Mouse (Mus musculus) urinary bladder, postnatal 0 days (tissue): ENCODE results near the gene Lenep. TPM values are rescaled to one million over a fixed set of nuclear protein-coding genes. Genes with fewer than 3 reads are reported as not detected.

Source experiments
- polyA plus RNA-seq: library from polyadenylated mRNA; unstranded; fragments of >200 nt; fragmentation: Nextera tagmentation; extraction: Ambion mirVana; gene quantifications from 2 replicates; pipeline ENCODE4 v1.2.1, GENCODE M21; 2015

Gene Lenep
- not detected in 2 replicates for polyA plus RNA-seq

GRCm38 (mm10) chr3:89402693-89403092, at the start of gene Lenep:
TSS of gene Lenep (minus strand) at chr3:89402793.

DNA sequence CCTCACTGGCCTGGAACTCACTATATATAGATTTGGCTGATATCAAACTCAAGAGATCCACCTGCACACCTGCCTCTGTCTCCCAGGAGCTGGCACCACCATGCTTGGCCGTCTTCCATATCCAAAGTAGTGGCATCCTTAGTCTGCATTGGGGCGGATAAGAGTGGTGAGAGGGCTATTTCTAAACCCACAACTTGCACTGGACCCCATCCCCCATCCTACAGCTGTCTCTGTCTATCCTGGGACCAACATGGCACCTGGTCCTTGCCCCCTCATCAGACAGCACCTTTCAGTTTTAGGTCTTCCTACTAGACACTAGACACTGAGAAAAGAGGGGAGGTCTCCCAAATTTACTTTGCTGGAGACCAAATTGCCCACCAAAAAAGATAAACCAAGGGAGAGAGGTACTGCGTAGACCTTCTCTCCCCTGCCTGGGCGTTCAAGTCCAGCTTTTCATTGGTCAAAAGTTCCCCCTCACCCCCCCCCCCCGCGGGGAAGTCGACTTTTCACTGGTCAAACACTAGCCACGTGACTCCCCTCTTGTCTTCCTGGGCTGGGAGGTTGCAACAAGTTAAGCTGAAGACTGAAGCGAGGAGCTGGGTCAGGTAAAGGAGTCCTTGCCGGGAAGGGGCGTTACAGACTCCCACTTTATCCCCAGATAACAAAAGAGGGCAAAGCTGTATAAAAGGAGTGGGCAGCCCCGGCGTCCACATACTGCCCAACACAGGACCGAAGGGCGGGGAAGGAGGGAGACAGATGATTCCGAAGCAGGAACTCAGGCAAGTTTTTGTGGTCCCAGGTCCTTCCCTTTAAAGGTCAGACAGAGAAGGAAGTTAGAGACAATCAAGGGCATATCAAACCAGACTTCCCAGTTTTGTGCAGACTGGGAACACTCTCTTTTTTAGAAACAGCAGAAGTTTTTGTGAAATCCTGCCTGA, 33.9 kb upstream of the Lenep start, which contains the start of gene Pbxip1:
Gene Pbxip1, plus strand, starts transcription at position 531 of the 938 bp plus-strand sequence.

GRCm38 (mm10) chr3:89430171-89431159, 27.9 kb upstream of the Lenep start, which contains the start of gene Pygo2:
TSS of gene Pygo2 (plus strand) at chr3:89430214.

DNA sequence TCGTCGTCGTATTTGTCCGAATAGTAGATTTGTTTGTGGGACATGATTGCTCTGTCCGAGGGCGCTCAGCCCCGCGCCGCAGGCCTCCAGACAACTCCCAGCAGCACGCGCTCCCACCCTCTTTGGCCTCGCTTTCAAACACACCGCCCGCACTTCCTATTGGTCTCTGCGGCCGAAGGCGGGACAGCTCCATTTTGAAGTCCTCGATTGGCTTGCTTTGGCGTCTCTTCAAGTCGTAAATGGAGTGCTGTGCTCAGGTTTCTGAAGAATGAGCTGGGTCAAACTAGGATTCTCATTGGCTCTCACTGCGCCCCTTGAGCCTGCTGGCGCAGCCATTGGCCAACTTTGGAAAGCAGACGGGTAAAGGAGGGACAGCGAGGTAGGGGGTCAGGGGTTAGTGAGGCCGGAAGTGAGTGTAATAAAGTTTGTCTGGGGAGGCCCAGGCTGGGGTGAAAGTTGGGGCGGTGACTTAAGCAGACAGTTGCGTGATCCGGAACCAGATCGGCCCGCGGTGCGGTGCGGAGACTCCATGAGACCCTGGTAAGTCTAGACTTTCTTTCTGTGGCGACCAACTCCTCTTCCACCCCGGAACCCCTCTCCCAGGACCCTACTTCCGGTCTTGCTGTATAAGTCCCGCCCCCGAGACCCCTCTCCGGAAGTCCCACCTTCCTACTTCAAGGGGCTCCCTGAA, 15.7 kb upstream of the Lenep start, which contains the start of the genes Cks1b and Shc1:
Gene Cks1b, minus strand, starts transcription at position 214 of the 691 bp plus-strand sequence.
Gene Shc1, plus strand, starts transcription at position 274 of the 691 bp plus-strand sequence.

DNA sequence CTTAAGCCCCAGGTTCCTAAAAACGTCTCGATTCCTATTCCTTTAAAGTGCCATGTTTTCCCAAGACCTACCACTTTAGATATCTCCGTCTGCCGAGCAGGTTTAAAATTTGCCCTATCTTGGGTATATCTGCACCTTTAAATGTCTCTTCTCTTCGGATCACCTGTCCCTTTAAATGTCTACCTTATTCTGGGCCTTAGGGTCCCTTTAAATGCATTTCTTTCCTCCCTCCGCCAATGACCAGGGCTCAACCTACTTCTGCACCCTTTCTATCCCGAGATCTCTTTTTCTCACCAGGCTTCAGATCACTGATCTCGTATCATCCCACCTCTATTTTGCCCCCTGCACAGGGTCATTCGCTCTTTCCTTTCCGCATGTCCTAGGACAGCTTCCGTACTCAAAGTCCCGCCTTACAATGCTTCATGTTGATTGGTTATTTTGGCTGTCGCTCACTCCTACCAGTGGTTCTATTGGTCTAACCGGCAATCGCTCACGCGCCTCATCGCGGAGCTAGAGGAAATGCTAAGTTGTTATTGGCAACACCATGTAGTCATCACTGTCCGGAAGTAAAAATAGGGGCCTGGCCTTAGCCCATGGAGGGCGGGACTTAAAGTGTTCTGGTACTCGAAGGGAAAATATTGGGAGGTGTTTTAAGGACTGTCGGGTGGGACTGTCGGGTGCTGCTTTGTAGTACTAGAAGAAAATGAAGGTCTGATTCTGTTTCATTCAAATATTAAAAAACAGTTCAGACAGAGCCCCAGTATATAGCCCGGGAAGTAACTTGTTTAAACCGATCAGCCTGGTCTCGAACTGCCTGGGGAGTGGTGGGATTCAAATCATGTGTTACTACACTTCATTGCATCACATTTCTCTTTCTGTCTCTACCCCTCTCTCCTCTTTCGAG, 9.1 kb upstream of the Lenep start, which contains the start of gene Flad1:
Gene Flad1, minus strand, starts transcription at position 381 of the 904 bp plus-strand sequence.

GRCm38 (mm10) chr3:89394006-89394893, 8.3 kb downstream of the Lenep start, which contains the start of gene Zbtb7b:
TSS of gene Zbtb7b (minus strand) at chr3:89394776.

DNA sequence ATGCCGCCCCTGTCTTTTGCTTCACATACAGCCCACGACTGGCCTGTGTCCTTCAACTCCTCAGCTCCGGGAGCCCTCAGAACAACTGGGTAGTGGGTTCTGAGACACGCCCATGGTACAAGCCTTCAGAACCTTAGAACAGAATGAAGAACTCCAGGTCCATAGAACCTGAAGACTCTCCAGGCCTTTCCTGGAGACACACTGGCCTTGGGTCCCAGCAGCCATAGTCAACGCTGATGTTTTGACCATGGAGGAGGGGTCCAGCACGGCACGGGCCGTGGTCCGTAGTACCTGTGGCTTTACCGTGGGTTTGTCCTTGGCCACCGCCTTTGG, 37.5 kb downstream of the Lenep start, which contains the start of gene Dcst1:
Gene Dcst1, minus strand, starts transcription at position 101 of the 333 bp plus-strand sequence.

GRCm38 (mm10) chr3:89361675-89362074, 40.9 kb downstream of the Lenep start, which contains the start of gene Dcst2:
TSS of gene Dcst2 (plus strand) at chr3:89361975.

Other genes starting within 250 kb of the Lenep start
- gene Hcn3, start 242.6 kb downstream of the Lenep start, polyA plus RNA-seq: 0.35 and 0.59 TPM in 2 replicates
- 10.9 and 11.8 TPM in 2 replicates for gene Clk2, start 238.0 kb downstream of the Lenep start, polyA plus RNA-seq
- 63.2 and 67.5 TPM in 2 replicates for gene Scamp3, start 225.3 kb downstream of the Lenep start, polyA plus RNA-seq
- gene Fam189b, start 219.7 kb downstream of the Lenep start, polyA plus RNA-seq: 16.3 and 16.7 TPM in 2 replicates
- gene Gba, start 199.9 kb downstream of the Lenep start, polyA plus RNA-seq: 35.9 and 40.6 TPM in 2 replicates
- gene Thbs3, start 187.6 kb downstream of the Lenep start, polyA plus RNA-seq: 31.5 and 34.3 TPM in 2 replicates
- gene Mtx1, start 175.7 kb downstream of the Lenep start, polyA plus RNA-seq: 130 and 133 TPM in 2 replicates
- gene Muc1, start 173.7 kb downstream of the Lenep start, polyA plus RNA-seq: 0.31 and 0.75 TPM in 2 replicates
- 245 and 269 TPM in 2 replicates for gene Krtcap2, start 156.8 kb downstream of the Lenep start, polyA plus RNA-seq
- gene Trim46, start 156.5 kb downstream of the Lenep start, polyA plus RNA-seq: 0.50 and 0.73 TPM in 2 replicates
- gene Dpm3, start 143.4 kb downstream of the Lenep start, polyA plus RNA-seq: 107 and 126 TPM in 2 replicates
- gene Slc50a1, start 132.2 kb downstream of the Lenep start, polyA plus RNA-seq: 90.2 and 94.4 TPM in 2 replicates
- 19.8 and 20.1 TPM in 2 replicates for gene Efna1, start 121.7 kb downstream of the Lenep start, polyA plus RNA-seq
- 5.3 and 6.5 TPM in 2 replicates for gene Efna3, start 79.8 kb downstream of the Lenep start, polyA plus RNA-seq
- gene Efna4, start 64.8 kb downstream of the Lenep start, polyA plus RNA-seq: 4.4 and 5.6 TPM in 2 replicates
- 60.9 and 72.6 TPM in 2 replicates for gene Adam15, start 52.8 kb downstream of the Lenep start, polyA plus RNA-seq
- 0.07 and 0.08 TPM in 2 replicates for gene Dcst2, start 40.8 kb downstream of the Lenep start, polyA plus RNA-seq
- gene Dcst1, start 37.5 kb downstream of the Lenep start, polyA plus RNA-seq: 0.17 and 0.26 TPM in 2 replicates
- 4.1 and 4.6 TPM in 2 replicates for gene Zbtb7b, start 8.0 kb downstream of the Lenep start, polyA plus RNA-seq
- 20.6 and 21.0 TPM in 2 replicates for gene Flad1, start 9.1 kb upstream of the Lenep start, polyA plus RNA-seq
- 146 and 176 TPM in 2 replicates for gene Cks1b, start 15.6 kb upstream of the Lenep start, polyA plus RNA-seq
- 75.2 and 77.8 TPM in 2 replicates for gene Shc1, start 15.7 kb upstream of the Lenep start, polyA plus RNA-seq
- gene Pygo2, start 27.4 kb upstream of the Lenep start, polyA plus RNA-seq: 17.5 and 21.1 TPM in 2 replicates
- gene Pbxip1, start 33.9 kb upstream of the Lenep start, polyA plus RNA-seq: 171 and 191 TPM in 2 replicates
- gene Pmvk, start 51.7 kb upstream of the Lenep start, polyA plus RNA-seq: 40.4 and 51.5 TPM in 2 replicates
- gene Kcnn3, start 117.4 kb upstream of the Lenep start, polyA plus RNA-seq: 3.6 and 6.3 TPM in 2 replicates